Mouse (Mus musculus) neural tube, embryonic 11.5 days (tissue): Measurements from ENCODE around the gene Gm21094. TPM values are rescaled to one million over a fixed set of nuclear protein-coding genes. Genes with fewer than 3 reads are reported as not detected.
"Not testable (repeated sequence)": the region's sequence is repeated elsewhere in the genome, so short reads cannot be mapped to it uniquely, and the experiment has no call there.

Source experiments
- ATAC-seq: fragments of 200-750 bp; cut with Nextera tagmentation; 2 replicates; pipeline ENCODE4 v1.8.0; 2017; ENCODE audit warnings: moderate number of reproducible peaks, mild to moderate bottlenecking, moderate TSS enrichment, moderate library complexity; ENCODE audit not compliant: insufficient read depth, low FRiP score, low TSS enrichment
- DNase-seq: peaks from one replicate; pipeline ENCODE4 v3.0.0-alpha.2; 2015; ENCODE audit warnings: low spot score
- H3K27ac ChIP-seq: fragments of 300-500 bp; sonication (generic); 2 replicates; pipeline ENCODE4 v1.5.1; 2014; ENCODE audit warnings: low read depth, mild to moderate bottlenecking, low read length
- H3K27me3 ChIP-seq: fragments of 300-500 bp; sonication (generic); 2 replicates; pipeline ENCODE4 v1.6.1; 2014; ENCODE audit warnings: mild to moderate bottlenecking, low read length, mixed read lengths; ENCODE audit not compliant: control insufficient read depth, insufficient read depth
- H3K36me3 ChIP-seq: fragments of 300-500 bp; sonication (generic); 2 replicates; pipeline ENCODE4 v1.6.1; 2014; ENCODE audit warnings: mild to moderate bottlenecking, low read length, moderate library complexity, mixed read lengths; ENCODE audit not compliant: control insufficient read depth, insufficient read depth
- H3K4me1 ChIP-seq: fragments of 300-500 bp; sonication (generic); 2 replicates; pipeline ENCODE4 v1.6.1; 2014; ENCODE audit warnings: low read length, mixed read lengths; ENCODE audit not compliant: control insufficient read depth, insufficient read depth
- H3K4me2 ChIP-seq: fragments of 300-500 bp; sonication (generic); 2 replicates; pipeline ENCODE4 v1.6.1; 2014; ENCODE audit warnings: low read depth, mild to moderate bottlenecking, moderate library complexity
- H3K4me3 ChIP-seq: fragments of 300-500 bp; sonication (generic); 2 replicates; pipeline ENCODE4 v1.5.1; 2014; ENCODE audit warnings: low read depth, low read length
- H3K9ac ChIP-seq: fragments of 300-500 bp; sonication (generic); 2 replicates; pipeline ENCODE4 v1.6.1; 2014; ENCODE audit warnings: mild to moderate bottlenecking, low read length
- H3K9me3 ChIP-seq: fragments of 300-500 bp; sonication (generic); 2 replicates; pipeline ENCODE4 v1.6.1; 2016; ENCODE audit warnings: low read length; ENCODE audit not compliant: control insufficient read depth
- WGBS: fragments of 180-500 bp; shearing (Covaris S2); extraction: QIAGEN DNeasy Blood & Tissue Kit; methylation state at CpG from one replicate; pipeline ENCODE4 v1.1.7; 2014; 5-methylcytosine and 5-hydroxymethylcytosine counted together
- polyA plus RNA-seq: library from polyadenylated mRNA; unstranded; fragments of >200 nt; fragmentation: Nextera tagmentation; extraction: Ambion mirVana; gene quantifications from 2 replicates; pipeline ENCODE4 v1.2.1, GENCODE M21; 2014

The Gm21094 gene
- polyA plus RNA-seq = not detected in 2 replicates

- not testable (repeated sequence) for H3K9me3 ChIP-seq, H3K36me3 ChIP-seq, H3K27me3 ChIP-seq, H3K4me1 ChIP-seq, H3K4me2 ChIP-seq, ATAC-seq, H3K4me3 ChIP-seq, DNase-seq, H3K27ac ChIP-seq, H3K9ac ChIP-seq
- no CpG with 5 or more reads among the region's 8 CpGs for WGBS
Measured at GRCm38 (mm10) chrY:32620343-32620742, at the start of gene Gm21094. TSS of gene Gm21094 (minus strand) at chrY:32620443.
